Mouse (Mus musculus): ENCODE data around the gene Nat10. TPM values are rescaled to one million over a fixed set of nuclear protein-coding genes. Genes with fewer than 3 reads are reported as not detected.

Nat10 gene
- polyA plus RNA-seq, 2 experiments, result 9.1 to 21.7 TPM

- ATAC-seq (ENCODE audit: insufficient read depth) (peak; percentile 47; the same call in 1 of the 2 replicates), DNase-seq (ENCODE audit: low read depth in 3 of 3, low spot score in 3 of 3) (no peak)
- no peaks in the 10 kb centered on the region for H3K9me3 ChIP-seq (ENCODE audit: control insufficient read depth, low read length)
- H3K4me1 ChIP-seq (replicated peaks; ENCODE audit: control insufficient read depth in 2 of 2, insufficient read depth in 2 of 2, low read length in 1 of 2), result no peaks in the 10 kb centered on the region
- no peak overlapping the region for H3K27ac ChIP-seq
- no peak for TF ChIP-seq CTCF (IDR thresholded peaks at IDR 0.05; ENCODE audit: low read depth)
- no peak for TF ChIP-seq EP300 (IDR thresholded peaks at IDR 0.05; ENCODE audit: low read depth)
- no peak overlapping the region for H3K4me3 ChIP-seq (ENCODE audit: insufficient read depth in 1 of 2, low read depth in 2 of 2, low read length in 2 of 2)
- 57% methylated on average over 2 of the region's 2 CpGs for WGBS (ENCODE audit: insufficient replicate concordance)
- no peak overlapping the region for H3K4me2 ChIP-seq (ENCODE audit: low read depth)
- no peak overlapping the region for H3K9ac ChIP-seq (replicated peaks)
- no peaks in the 10 kb centered on the region for H3K27me3 ChIP-seq (ENCODE audit: control insufficient read depth, insufficient read depth, low read length)
- peaks cover 22% of the 10 kb centered on the region for H3K36me3 ChIP-seq (replicated peaks; ENCODE audit: control insufficient read depth, insufficient read depth, low read depth)
Measured at GRCm38 (mm10) chr2:103746761-103747160, 14.3 kb downstream of the Nat10 start.

GRCm38 (mm10) chr2:103746096-103746495 lies 15.0 kb downstream of the Nat10 start:
- peaks cover 22% of the 10 kb centered on the region for H3K36me3 ChIP-seq (replicated peaks; ENCODE audit: control insufficient read depth, insufficient read depth, low read depth)
- no peak overlapping the region for H3K4me2 ChIP-seq (ENCODE audit: low read depth)
- no peak for DNase-seq (ENCODE audit: low read depth in 3 of 3, low spot score in 3 of 3)
- no peak for TF ChIP-seq CTCF (IDR thresholded peaks at IDR 0.05; ENCODE audit: low read depth)
- no peak overlapping the region for H3K27ac ChIP-seq
- no peaks in the 10 kb centered on the region for H3K4me1 ChIP-seq (replicated peaks; ENCODE audit: control insufficient read depth in 2 of 2, insufficient read depth in 2 of 2, low read length in 1 of 2)
- no peaks in the 10 kb centered on the region for H3K27me3 ChIP-seq (ENCODE audit: control insufficient read depth, insufficient read depth, low read length)
- no peak overlapping the region for H3K4me3 ChIP-seq (ENCODE audit: insufficient read depth in 1 of 2, low read depth in 2 of 2, low read length in 2 of 2)
- H3K9ac ChIP-seq (replicated peaks), result no peak overlapping the region
- no peaks in the 10 kb centered on the region for H3K9me3 ChIP-seq (ENCODE audit: control insufficient read depth, low read length)
- no peak for ATAC-seq (ENCODE audit: insufficient read depth)
- WGBS (ENCODE audit: insufficient replicate concordance), result 85% methylated on average over 2 of the region's 2 CpGs

- Histone ChIP-seq H3K27ac (no peak overlapping the region), H3K4me3 (ENCODE audit: insufficient read depth in 1 of 2, low read depth in 2 of 2, low read length in 2 of 2) (no peak overlapping the region), H3K9me3 (ENCODE audit: control insufficient read depth, low read length) (no peaks in the 10 kb centered on the region), H3K27me3 (ENCODE audit: control insufficient read depth, insufficient read depth, low read length) (no peaks in the 10 kb centered on the region), H3K36me3 (replicated peaks; ENCODE audit: control insufficient read depth, insufficient read depth, low read depth) (peaks cover 22% of the 10 kb centered on the region), H3K4me2 (ENCODE audit: low read depth) (no peak overlapping the region), H3K9ac (replicated peaks) (no peak overlapping the region), H3K4me1 (replicated peaks; ENCODE audit: control insufficient read depth in 2 of 2, insufficient read depth in 2 of 2, low read length in 1 of 2) (no peaks in the 10 kb centered on the region)
- TF ChIP-seq EP300 (IDR thresholded peaks at IDR 0.05; ENCODE audit: low read depth) (no peak), CTCF (IDR thresholded peaks at IDR 0.05; ENCODE audit: low read depth) (no peak)
- ATAC-seq (ENCODE audit: insufficient read depth), result no peak
- no peak for DNase-seq (ENCODE audit: low read depth in 3 of 3, low spot score in 3 of 3)
- 77% methylated on average over 5 of the region's 5 CpGs for WGBS (ENCODE audit: insufficient replicate concordance)
Measured at GRCm38 (mm10) chr2:103745481-103745880, 15.6 kb downstream of the Nat10 start.

GRCm38 (mm10) chr2:103743988-103744387 lies 17.1 kb downstream of the Nat10 start:
- H3K9me3 ChIP-seq (ENCODE audit: control insufficient read depth, low read length), result no peaks in the 10 kb centered on the region
- ATAC-seq (ENCODE audit: insufficient read depth) (no peak), DNase-seq (ENCODE audit: low read depth in 3 of 3, low spot score in 3 of 3) (peak in 2 of 3 experiments; percentile 20 to 26)
- H3K27me3 ChIP-seq (ENCODE audit: control insufficient read depth, insufficient read depth, low read length), result no peaks in the 10 kb centered on the region
- no peak overlapping the region for H3K9ac ChIP-seq (replicated peaks)
- H3K4me3 ChIP-seq (ENCODE audit: insufficient read depth in 1 of 2, low read depth in 2 of 2, low read length in 2 of 2), result no peak overlapping the region
- H3K27ac ChIP-seq, result no peak overlapping the region
- TF ChIP-seq CTCF (IDR thresholded peaks at IDR 0.05; ENCODE audit: low read depth), result peak; percentile 88
- TF ChIP-seq EP300 (IDR thresholded peaks at IDR 0.05; ENCODE audit: low read depth), result no peak
- H3K4me1 ChIP-seq (replicated peaks; ENCODE audit: control insufficient read depth in 2 of 2, insufficient read depth in 2 of 2, low read length in 1 of 2), result no peaks in the 10 kb centered on the region
- no peak overlapping the region for H3K4me2 ChIP-seq (ENCODE audit: low read depth)
- WGBS (ENCODE audit: insufficient replicate concordance), result 78% methylated on average over 7 of the region's 7 CpGs
- H3K36me3 ChIP-seq (replicated peaks; ENCODE audit: control insufficient read depth, insufficient read depth, low read depth), result peaks cover 24% of the 10 kb centered on the region

- H3K36me3 ChIP-seq (replicated peaks; ENCODE audit: control insufficient read depth, insufficient read depth, low read depth), result peaks cover 25% of the 10 kb centered on the region
- no peak for DNase-seq (ENCODE audit: low read depth in 3 of 3, low spot score in 3 of 3)
- no peak for ATAC-seq (ENCODE audit: insufficient read depth)
- no peak for TF ChIP-seq CTCF (IDR thresholded peaks at IDR 0.05; ENCODE audit: low read depth)
- TF ChIP-seq EP300 (IDR thresholded peaks at IDR 0.05; ENCODE audit: low read depth), result no peak
- no peak overlapping the region for H3K4me2 ChIP-seq (ENCODE audit: low read depth)
- 92% methylated on average over 2 of the region's 2 CpGs for WGBS (ENCODE audit: insufficient replicate concordance)
- H3K27ac ChIP-seq, result no peak overlapping the region
- H3K9me3 ChIP-seq (ENCODE audit: control insufficient read depth, low read length), result no peaks in the 10 kb centered on the region
- no peaks in the 10 kb centered on the region for H3K4me1 ChIP-seq (replicated peaks; ENCODE audit: control insufficient read depth in 2 of 2, insufficient read depth in 2 of 2, low read length in 1 of 2)
- no peaks in the 10 kb centered on the region for H3K27me3 ChIP-seq (ENCODE audit: control insufficient read depth, insufficient read depth, low read length)
- H3K9ac ChIP-seq (replicated peaks), result no peak overlapping the region
- no peak overlapping the region for H3K4me3 ChIP-seq (ENCODE audit: insufficient read depth in 1 of 2, low read depth in 2 of 2, low read length in 2 of 2)
Measured at GRCm38 (mm10) chr2:103743536-103743935, 17.5 kb downstream of the Nat10 start.
